Mouse (Mus musculus): ENCODE results near the gene Foxn3. TPM values are rescaled to one million over a fixed set of nuclear protein-coding genes. Genes with fewer than 3 reads are reported as not detected.

Gene Foxn3
- polyA plus RNA-seq, 1 experiment from 2014 or later = 41.9 TPM

DNA sequence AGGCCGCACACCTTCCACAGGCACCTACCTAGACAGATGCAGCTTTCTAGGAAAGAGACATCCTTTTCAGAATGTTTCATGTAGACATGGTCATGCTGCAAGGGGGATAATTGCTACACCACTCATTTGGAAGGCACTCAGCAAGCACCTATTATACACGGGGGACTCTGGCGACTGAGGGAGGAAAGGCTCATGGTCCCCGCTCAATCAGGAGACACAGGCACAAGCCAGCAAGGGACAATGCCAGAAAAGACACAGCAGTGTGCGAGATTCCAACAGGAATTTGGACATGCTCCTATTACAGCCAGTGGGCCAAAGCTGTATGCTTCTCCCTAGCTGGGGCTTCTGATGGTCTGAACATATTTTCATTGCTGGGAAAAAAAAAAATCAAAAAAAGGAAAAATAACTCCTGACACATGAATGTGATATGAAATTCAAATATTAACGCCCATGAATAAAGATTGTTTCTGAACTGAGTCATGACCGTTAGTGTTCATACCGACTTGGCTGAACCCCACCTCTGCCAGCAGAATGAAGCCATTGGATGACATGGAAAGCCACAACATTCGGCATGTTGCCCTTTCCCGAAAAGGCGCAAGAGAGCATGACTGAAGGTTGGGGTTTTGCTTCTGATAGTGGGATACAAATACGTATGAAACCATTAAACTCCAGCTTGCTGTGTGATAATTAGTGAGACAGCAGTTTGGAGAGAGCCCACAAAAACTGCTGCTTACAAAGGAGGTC lies 299.6 kb downstream of the Foxn3 start:
- no peaks in the 10 kb centered on the region for H3K36me3 ChIP-seq (ENCODE audit: control insufficient read depth, insufficient read depth)
- H3K4me1 ChIP-seq (replicated peaks; ENCODE audit: control insufficient read depth, insufficient read depth, low read length) = no peaks in the 10 kb centered on the region
- H3K9me3 ChIP-seq (ENCODE audit: control insufficient read depth) = no peaks in the 10 kb centered on the region
- ATAC-seq = no peak
- 94% methylated on average over 12 of the region's 12 CpGs for whole genome bisulfite sequencing
- H3K9ac ChIP-seq (ENCODE audit: low read depth, low read length) = no peak overlapping the region
- H3K4me3 ChIP-seq (ENCODE audit: low read depth, low read length) = no peak overlapping the region
- H3K4me2 ChIP-seq (replicated peaks; ENCODE audit: low read depth) = no peak overlapping the region
- H3K27me3 ChIP-seq (replicated peaks; ENCODE audit: control insufficient read depth, insufficient read depth, low read length) = no peaks in the 10 kb centered on the region
- H3K27ac ChIP-seq (ENCODE audit: low read depth, low read length) = no peak overlapping the region
- TF ChIP-seq CTCF (IDR thresholded peaks at IDR 0.05; ENCODE audit: low read depth) = no peak

- H3K4me1 ChIP-seq (replicated peaks; ENCODE audit: control insufficient read depth, insufficient read depth, low read length) = no peaks in the 10 kb centered on the region
- H3K36me3 ChIP-seq (ENCODE audit: control insufficient read depth, insufficient read depth) = no peaks in the 10 kb centered on the region
- WGBS = 67% methylated on average over 1 of the region's 1 CpGs
- no peak overlapping the region for H3K9ac ChIP-seq (ENCODE audit: low read depth, low read length)
- TF ChIP-seq CTCF (IDR thresholded peaks at IDR 0.05; ENCODE audit: low read depth) = no peak
- no peak overlapping the region for H3K4me2 ChIP-seq (replicated peaks; ENCODE audit: low read depth)
- no peak for ATAC-seq
- no peak overlapping the region for H3K4me3 ChIP-seq (ENCODE audit: low read depth, low read length)
- no peaks in the 10 kb centered on the region for H3K9me3 ChIP-seq (ENCODE audit: control insufficient read depth)
- no peaks in the 10 kb centered on the region for H3K27me3 ChIP-seq (replicated peaks; ENCODE audit: control insufficient read depth, insufficient read depth, low read length)
- H3K27ac ChIP-seq (ENCODE audit: low read depth, low read length) = no peak overlapping the region
Observed at GRCm38 (mm10) chr12:99262840-99263239, 300.5 kb downstream of the Foxn3 start.

DNA sequence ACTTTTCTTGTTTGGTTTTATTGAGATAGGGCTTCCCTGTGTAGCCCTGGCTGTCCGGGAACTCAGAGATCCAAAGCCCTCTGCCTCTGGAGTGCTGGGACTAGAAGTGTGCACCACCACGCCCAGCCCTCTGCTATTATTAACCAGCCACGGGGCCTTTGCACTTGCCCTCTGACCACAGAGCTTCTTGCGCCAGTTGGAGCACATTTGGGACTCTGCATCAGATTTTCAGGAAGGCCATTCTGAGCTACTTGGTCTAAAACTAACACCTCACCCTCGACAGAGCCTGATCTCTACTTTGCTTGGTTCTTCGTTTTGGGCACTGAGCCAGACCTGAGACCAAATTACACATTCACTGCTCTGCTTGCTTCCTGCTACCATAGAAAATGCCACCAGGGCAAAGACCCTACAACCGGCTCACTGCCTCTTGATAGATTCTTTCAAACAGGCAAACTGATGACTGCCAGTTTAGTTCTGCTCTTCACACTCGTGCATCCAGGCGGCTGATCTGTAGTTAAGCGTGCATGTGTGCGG lies 301.2 kb downstream of the Foxn3 start:
- H3K27ac ChIP-seq (ENCODE audit: low read depth, low read length) = no peak overlapping the region
- H3K4me1 ChIP-seq (replicated peaks; ENCODE audit: control insufficient read depth, insufficient read depth, low read length) = no peaks in the 10 kb centered on the region
- no peaks in the 10 kb centered on the region for H3K27me3 ChIP-seq (replicated peaks; ENCODE audit: control insufficient read depth, insufficient read depth, low read length)
- no peak for ATAC-seq
- no peak overlapping the region for H3K9ac ChIP-seq (ENCODE audit: low read depth, low read length)
- no peaks in the 10 kb centered on the region for H3K9me3 ChIP-seq (ENCODE audit: control insufficient read depth)
- TF ChIP-seq CTCF (IDR thresholded peaks at IDR 0.05; ENCODE audit: low read depth) = no peak
- H3K4me3 ChIP-seq (ENCODE audit: low read depth, low read length) = no peak overlapping the region
- WGBS = 74% methylated on average over 11 of the region's 11 CpGs
- no peak overlapping the region for H3K4me2 ChIP-seq (replicated peaks; ENCODE audit: low read depth)
- H3K36me3 ChIP-seq (ENCODE audit: control insufficient read depth, insufficient read depth) = no peaks in the 10 kb centered on the region

DNA sequence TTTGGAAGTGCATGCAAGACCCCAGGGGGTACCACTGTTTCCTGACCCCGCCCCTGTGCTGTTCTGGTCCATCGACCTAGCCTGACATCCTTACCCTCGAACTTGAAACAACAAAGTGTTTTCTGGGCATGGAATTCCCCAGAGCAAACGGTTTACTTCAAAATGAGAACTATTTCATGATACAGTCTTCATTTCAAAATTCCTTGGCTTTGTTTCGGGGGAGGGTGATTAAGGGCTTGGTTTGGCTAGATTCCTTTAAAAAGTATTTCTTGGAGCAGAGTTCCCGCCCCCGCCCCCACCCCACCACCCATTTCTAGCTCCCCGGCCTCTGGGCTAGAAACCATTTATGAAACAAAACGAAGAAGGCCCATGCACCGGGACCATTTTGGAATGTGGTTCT lies 303.2 kb downstream of the Foxn3 start:
- no peak overlapping the region for H3K27ac ChIP-seq (ENCODE audit: low read depth, low read length)
- TF ChIP-seq CTCF (IDR thresholded peaks at IDR 0.05; ENCODE audit: low read depth) = no peak
- no peak overlapping the region for H3K4me3 ChIP-seq (ENCODE audit: low read depth, low read length)
- no peak overlapping the region for H3K9ac ChIP-seq (ENCODE audit: low read depth, low read length)
- WGBS = 74% methylated on average over 10 of the region's 10 CpGs
- no peaks in the 10 kb centered on the region for H3K36me3 ChIP-seq (ENCODE audit: control insufficient read depth, insufficient read depth)
- H3K27me3 ChIP-seq (replicated peaks; ENCODE audit: control insufficient read depth, insufficient read depth, low read length) = no peaks in the 10 kb centered on the region
- no peaks in the 10 kb centered on the region for H3K9me3 ChIP-seq (ENCODE audit: control insufficient read depth)
- ATAC-seq = no peak
- H3K4me1 ChIP-seq (replicated peaks; ENCODE audit: control insufficient read depth, insufficient read depth, low read length) = no peaks in the 10 kb centered on the region
- H3K4me2 ChIP-seq (replicated peaks; ENCODE audit: low read depth) = no peak overlapping the region

- 60% methylated on average over 5 of the region's 5 CpGs for WGBS
Observed at GRCm38 (mm10) chr12:99257570-99257969, 305.8 kb downstream of the Foxn3 start.

GRCm38 (mm10) chr12:99256997-99257396 lies 306.4 kb downstream of the Foxn3 start:
- WGBS = 80% methylated on average over 8 of the region's 8 CpGs

More at GRCm38 (mm10) chr12:99257570-99257969, 305.8 kb downstream of the Foxn3 start:
- no peak for TF ChIP-seq CTCF (IDR thresholded peaks at IDR 0.05; ENCODE audit: low read depth)
- Histone ChIP-seq H3K9me3 (ENCODE audit: control insufficient read depth) (no peaks in the 10 kb centered on the region), H3K9ac (ENCODE audit: low read depth, low read length) (no peak overlapping the region), H3K4me3 (ENCODE audit: low read depth, low read length) (no peak overlapping the region), H3K27ac (ENCODE audit: low read depth, low read length) (no peak overlapping the region), H3K4me1 (replicated peaks; ENCODE audit: control insufficient read depth, insufficient read depth, low read length) (no peaks in the 10 kb centered on the region), H3K36me3 (ENCODE audit: control insufficient read depth, insufficient read depth) (no peaks in the 10 kb centered on the region), H3K27me3 (replicated peaks; ENCODE audit: control insufficient read depth, insufficient read depth, low read length) (no peaks in the 10 kb centered on the region), H3K4me2 (replicated peaks; ENCODE audit: low read depth) (no peak overlapping the region)
- no peak for ATAC-seq

More at GRCm38 (mm10) chr12:99256997-99257396, 306.4 kb downstream of the Foxn3 start:
- no peak for ATAC-seq
- H3K9me3 ChIP-seq (ENCODE audit: control insufficient read depth) = no peaks in the 10 kb centered on the region
- H3K4me1 ChIP-seq (replicated peaks; ENCODE audit: control insufficient read depth, insufficient read depth, low read length) = no peaks in the 10 kb centered on the region
- TF ChIP-seq CTCF (IDR thresholded peaks at IDR 0.05; ENCODE audit: low read depth) = no peak
- no peaks in the 10 kb centered on the region for H3K36me3 ChIP-seq (ENCODE audit: control insufficient read depth, insufficient read depth)
- no peak overlapping the region for H3K4me3 ChIP-seq (ENCODE audit: low read depth, low read length)
- H3K27ac ChIP-seq (ENCODE audit: low read depth, low read length) = no peak overlapping the region
- H3K27me3 ChIP-seq (replicated peaks; ENCODE audit: control insufficient read depth, insufficient read depth, low read length) = no peaks in the 10 kb centered on the region
- no peak overlapping the region for H3K4me2 ChIP-seq (replicated peaks; ENCODE audit: low read depth)
- H3K9ac ChIP-seq (ENCODE audit: low read depth, low read length) = no peak overlapping the region

Measured in intestine, postnatal 0 days (tissue).